Mouse (Mus musculus) kidney, adult 8-10 months (tissue): ENCODE results near the gene 1700031F05Rik.
"Not testable (repeated sequence)": the region's sequence is repeated elsewhere in the genome, so short reads cannot be mapped to it uniquely, and the experiment has no call there.

Source experiments
- DNase-seq, 2 experiments: peaks; one replicate each; pipeline ENCODE4 v3.0.0; 2022

Gene 1700031F05Rik

GRCm38 (mm10) chrX:102867871-102868270, at the start of gene 1700031F05Rik:
1700031F05Rik (minus strand) TSS chrX:102867971.
- DNase-seq: no peak

DNA sequence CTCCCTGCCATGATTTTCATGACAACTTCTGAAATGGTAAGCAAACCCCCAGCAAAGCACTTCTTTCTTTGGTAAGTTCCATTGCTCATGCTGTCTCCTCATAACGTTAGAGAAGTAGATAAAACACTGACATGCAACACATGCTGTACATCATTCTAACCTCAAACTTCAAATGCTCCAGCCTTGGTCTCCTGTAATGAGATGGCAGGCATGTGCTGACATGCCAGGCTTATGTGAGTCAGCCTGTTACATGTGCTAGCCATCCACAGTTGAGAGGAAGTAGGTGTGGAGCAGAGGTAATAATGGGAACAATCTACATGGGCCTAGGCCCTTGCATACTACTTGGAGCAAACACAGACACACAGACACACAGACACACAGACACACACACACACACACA, 47.1 kb upstream of the 1700031F05Rik start:
- DNase-seq: not testable (repeated sequence)

- not testable (repeated sequence) for DNase-seq
Observed at GRCm38 (mm10) chrX:102908587-102908986, 40.8 kb upstream of the 1700031F05Rik start, which contains the start of the genes Dmrtc1a and 1700011M02Rik. Dmrtc1a (minus strand) TSS chrX:102908687. 1700011M02Rik (plus strand) TSS chrX:102908905.

DNA sequence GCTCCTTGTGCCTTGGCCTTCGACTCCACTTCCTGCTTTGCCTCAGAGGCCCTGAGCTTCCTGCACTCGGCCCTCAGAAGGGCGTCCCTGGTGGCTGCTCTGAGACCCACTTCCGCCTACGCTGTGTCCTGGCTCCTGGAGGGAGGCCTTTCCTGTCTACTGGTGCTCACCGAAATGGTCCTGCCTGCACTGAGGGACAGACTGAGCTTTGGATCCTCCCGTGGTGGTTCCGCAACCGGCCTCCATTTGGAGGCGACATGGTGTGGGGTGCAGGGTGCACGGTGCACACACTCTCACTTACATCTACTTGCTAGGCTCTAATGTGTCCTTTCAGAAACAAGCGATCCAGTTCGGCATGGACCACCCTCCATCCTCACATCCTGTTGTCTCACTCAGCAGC, 13.3 kb downstream of the 1700031F05Rik start, which contains the start of gene Dmrtc1c2:
Gene Dmrtc1c2 (minus strand): TSS at position 101 of the 400 bp plus-strand sequence.
- DNase-seq: not testable (repeated sequence)

GRCm38 (mm10) chrX:102812311-102812710, 55.5 kb downstream of the 1700031F05Rik start:
- DNase-seq: no peak
